ENCODE assay signal across 28 mouse cellular contexts in genomic region chr15:100623754-100624153, GRCm38 (mm10).
"Had no signal": no experiment of that assay in that cellular context is flagged by ENCODE, and none has a peak within 500 bp of the region (broad histone marks: within the 10 kb centered on the region; RNA-seq: fewer than 3 reads in every experiment).

No protein-coding gene starts in this region.

- H3K4me1 ChIP-seq: embryonic facial prominence, embryonic 12.5 days; forebrain, embryonic 15.5 days had no signal

- DNase-seq: cerebellum, adult 18-20 months; cerebellum, adult 2 months; cerebellum, adult 8-10 months; cerebellum, adult 9-10 months; cerebellum, adult 9-11 months; cerebellum, postnatal 10 days; cerebellum, postnatal 14 days; cerebellum, postnatal 25 days; cerebellum, postnatal 36 days; embryo, embryonic 11 days; forebrain, postnatal 0 days; gastrocnemius, adult 2 months; gastrocnemius, postnatal 10 days; gastrocnemius, postnatal 14 days; gastrocnemius, postnatal 25 days; gastrocnemius, postnatal 36 days; heart, adult 11 months had no signal

- ATAC-seq: forebrain, embryonic 13.5 days; forebrain, embryonic 14.5 days; forebrain, embryonic 15.5 days; forebrain, embryonic 16.5 days; forebrain, postnatal 0 days had no signal

- H3K9me3 ChIP-seq: embryonic facial prominence, embryonic 10.5 days; embryonic facial prominence, embryonic 12.5 days; embryonic facial prominence, embryonic 13.5 days; embryonic facial prominence, embryonic 15.5 days; forebrain, embryonic 10.5 days; forebrain, embryonic 12.5 days; forebrain, embryonic 13.5 days; forebrain, embryonic 15.5 days had no signal

- H3K4me2 ChIP-seq: embryonic facial prominence, embryonic 12.5 days; embryonic facial prominence, embryonic 13.5 days; embryonic facial prominence, embryonic 15.5 days; forebrain, embryonic 12.5 days; forebrain, embryonic 13.5 days; forebrain, embryonic 15.5 days had no signal

- H3K4me3 ChIP-seq: embryonic facial prominence, embryonic 10.5 days; embryonic facial prominence, embryonic 12.5 days; embryonic facial prominence, embryonic 13.5 days; embryonic facial prominence, embryonic 15.5 days; erythroblast, embryonic 14.5 days; forebrain, embryonic 10.5 days; forebrain, embryonic 12.5 days; forebrain, embryonic 13.5 days; forebrain, embryonic 15.5 days; gastrocnemius, adult 2 months had no signal

- H3K27ac ChIP-seq: embryonic facial prominence, embryonic 10.5 days; embryonic facial prominence, embryonic 12.5 days; embryonic facial prominence, embryonic 13.5 days; embryonic facial prominence, embryonic 15.5 days; forebrain, embryonic 10.5 days; forebrain, embryonic 12.5 days; forebrain, embryonic 13.5 days; forebrain, embryonic 15.5 days had no signal

- H3K9ac ChIP-seq: embryonic facial prominence, embryonic 12.5 days; embryonic facial prominence, embryonic 13.5 days; embryonic facial prominence, embryonic 15.5 days; forebrain, embryonic 12.5 days; forebrain, embryonic 13.5 days; forebrain, embryonic 15.5 days; forebrain, postnatal 0 days had no signal

- H3K27me3 ChIP-seq: embryonic facial prominence, embryonic 12.5 days; embryonic facial prominence, embryonic 13.5 days; embryonic facial prominence, embryonic 15.5 days; forebrain, embryonic 13.5 days; forebrain, embryonic 15.5 days had no signal
